Mouse (Mus musculus) CH12.LX (cell line): ENCODE results near the gene Pfn1. TPM values are rescaled to one million over a fixed set of nuclear protein-coding genes. Genes with fewer than 3 reads are reported as not detected.

Experiments used
- DNase-seq: peaks from one replicate; pipeline ENCODE4 v3.0.0-alpha.2; 2013; ENCODE audit errors: extremely low read depth
- H3K27ac ChIP-seq: 2 replicates; pipeline ENCODE4 v1.5.1; 2012; ENCODE audit warnings: low read depth, mild to moderate bottlenecking, control low read depth, moderate library complexity; ENCODE audit not compliant: insufficient read depth
- H3K27me3 ChIP-seq: replicated peaks from 2 replicates; pipeline ENCODE3; 2012; ENCODE audit warnings: inconsistent platforms
- H3K36me3 ChIP-seq, 2 experiments: replicated peaks in 1 of 2; 2 replicates each; pipeline versions ENCODE3 to v1.6.1; 2012; ENCODE audit warnings: inconsistent platforms in 1 of 2, low read length in 1 of 2, mild to moderate bottlenecking in 1 of 2, mixed read lengths in 1 of 2, moderate library complexity in 1 of 2; ENCODE audit not compliant: control insufficient read depth in 1 of 2, insufficient read depth in 1 of 2
- H3K4me1 ChIP-seq, 2 experiments: 2 replicates each; pipeline ENCODE4 v1.6.1; 2012; ENCODE audit warnings: inconsistent platforms in 1 of 2, moderate library complexity in 1 of 2; ENCODE audit not compliant: insufficient read depth in 2 of 2, control insufficient read depth in 1 of 2
- H3K4me2 ChIP-seq: 2 replicates; pipeline ENCODE4 v1.6.1; 2012; ENCODE audit warnings: low read depth, mild to moderate bottlenecking, control low read depth; ENCODE audit not compliant: poor library complexity, insufficient read depth, severe bottlenecking
- H3K4me3 ChIP-seq, 3 experiments: fragments of 150-350 bp in 1 of 3; sonication (generic) in 1 of 3; replicated peaks in 1 of 3; 2 replicates each; pipeline versions ENCODE3 to v1.5.1; 2011 to 2012; ENCODE audit warnings: low read depth in 2 of 3, low read length in 2 of 3, mild to moderate bottlenecking in 2 of 3, moderate library complexity in 2 of 3, control low read depth in 1 of 3, improper control_type of control experiment in 1 of 3, inconsistent platforms in 1 of 3, mixed read lengths in 1 of 3; ENCODE audit not compliant: poor library complexity in 1 of 3
- H3K79me2 ChIP-seq: replicated peaks from 2 replicates; pipeline ENCODE4 v1.6.1; 2012; ENCODE audit warnings: mild to moderate bottlenecking, moderate library complexity; ENCODE audit not compliant: control insufficient read depth, poor library complexity, insufficient read depth, severe bottlenecking; ENCODE audit errors: extremely low read depth
- H3K9ac ChIP-seq: 2 replicates; pipeline ENCODE4 v1.6.1; 2012; ENCODE audit warnings: low read depth, mild to moderate bottlenecking, control low read depth, moderate library complexity; ENCODE audit not compliant: insufficient read depth
- H3K9me3 ChIP-seq: replicated peaks from 2 replicates; pipeline ENCODE3; 2012; ENCODE audit warnings: low read length, inconsistent platforms, mixed read lengths
- CHD2 ChIP-seq: IDR thresholded peaks from 2 replicates; pipeline ENCODE4 v1.6.1; 2011; ENCODE audit warnings: low read length, improper control_type of control experiment
- CTCF ChIP-seq, 2 experiments: IDR thresholded peaks in 1 of 2; conservative IDR thresholded peaks in 1 of 2; 2 replicates each; pipeline ENCODE4 v1.5.1; 2011 to 2012; ENCODE audit warnings: low read depth in 2 of 2, low read length in 2 of 2, improper control_type of control experiment in 1 of 2, inconsistent platforms in 1 of 2, mild to moderate bottlenecking in 1 of 2, moderate library complexity in 1 of 2
- EP300 ChIP-seq: IDR thresholded peaks from 2 replicates; pipeline ENCODE4 v1.6.1; 2011; ENCODE audit warnings: low read length, improper control_type of control experiment
- ETS1 ChIP-seq: conservative IDR thresholded peaks from 2 replicates; pipeline ENCODE4 v1.6.1; 2012; ENCODE audit warnings: low read depth, mild to moderate bottlenecking, inconsistent platforms, low read length, improper control_type of control experiment, moderate library complexity
- HCFC1 ChIP-seq: IDR thresholded peaks from 2 replicates; pipeline ENCODE4 v1.6.1; 2012; ENCODE audit warnings: low read depth, mild to moderate bottlenecking, inconsistent platforms, low read length, improper control_type of control experiment
- IRF4 ChIP-seq: IDR thresholded peaks from 2 replicates; pipeline ENCODE4 v1.6.1; 2014; ENCODE audit warnings: low read depth, mild to moderate bottlenecking, inconsistent platforms, low read length, improper control_type of control experiment
- MXI1 ChIP-seq: IDR thresholded peaks from 2 replicates; pipeline ENCODE4 v1.6.1; 2011; ENCODE audit warnings: mild to moderate bottlenecking, low read depth, low read length, improper control_type of control experiment
- MYC ChIP-seq: IDR thresholded peaks from 2 replicates; pipeline ENCODE4 v1.6.1; 2011; ENCODE audit warnings: low read depth, mild to moderate bottlenecking, improper control_type of control experiment, low read length
- NELFE ChIP-seq: IDR thresholded peaks from 2 replicates; pipeline ENCODE4 v1.6.1; 2011; ENCODE audit warnings: low read depth, low read length, improper control_type of control experiment
- NRF1 ChIP-seq: IDR thresholded peaks from 2 replicates; pipeline ENCODE4 v1.6.1; 2014; ENCODE audit warnings: low read depth, mild to moderate bottlenecking, inconsistent platforms, low read length, improper control_type of control experiment, moderate library complexity
- POLR2A ChIP-seq: IDR thresholded peaks from 2 replicates; pipeline ENCODE4 v1.6.1; 2011; ENCODE audit warnings: low read depth, mild to moderate bottlenecking, improper control_type of control experiment, low read length
- POLR2AphosphoS2 ChIP-seq: IDR thresholded peaks from 2 replicates; pipeline ENCODE4 v1.6.1; 2011; ENCODE audit warnings: low read depth, low read length, improper control_type of control experiment
- RCOR1 ChIP-seq: conservative IDR thresholded peaks from 2 replicates; pipeline ENCODE4 v1.6.1; 2012; ENCODE audit warnings: low read depth, mild to moderate bottlenecking, inconsistent platforms, low read length, improper control_type of control experiment
- SMC3 ChIP-seq: IDR thresholded peaks from 2 replicates; pipeline ENCODE4 v1.6.1; 2011; ENCODE audit warnings: low read depth, low read length, improper control_type of control experiment
- USF1 ChIP-seq: IDR thresholded peaks from 2 replicates; pipeline ENCODE4 v1.6.1; 2014; ENCODE audit warnings: low read depth, mild to moderate bottlenecking, inconsistent platforms, low read length, improper control_type of control experiment
- ZKSCAN1 ChIP-seq: IDR thresholded peaks from 2 replicates; pipeline ENCODE4 v1.6.1; 2012; ENCODE audit warnings: low read depth, inconsistent platforms, low read length, improper control_type of control experiment, borderline replicate concordance
- ZMIZ1 ChIP-seq: IDR thresholded peaks from 2 replicates; pipeline ENCODE4 v1.6.1; 2012; ENCODE audit warnings: low read depth, mild to moderate bottlenecking, inconsistent platforms, low read length, improper control_type of control experiment
- ZNF384 ChIP-seq: IDR thresholded peaks from 2 replicates; pipeline ENCODE4 v1.6.1; 2012; ENCODE audit warnings: low read depth, low read length, improper control_type of control experiment, inconsistent platforms
- dilution Hi-C: fragments of 300-500 bp; cut with MboI; formaldehyde crosslinking; loops from 2 replicates; pipeline ENCODE4 v1.14.3; 2020; ENCODE audit warnings: low sequenced_read_pairs; ENCODE audit not compliant: extremely low pct_unique_long_range_greater_than_20kb, extremely low pct_ligation_motif_present
- in situ Hi-C: fragments of 300-500 bp; cut with MboI; formaldehyde crosslinking; loops from 3 replicates; pipeline ENCODE4 v1.14.3; 2019; ENCODE audit warnings: low sequenced_read_pairs, low pct_ligation_motif_present, low pct_unique_long_range_greater_than_20kb, mixed read lengths
- polyA plus RNA-seq: library from polyadenylated mRNA; unstranded; fragments of >175 nt; gene quantifications from 2 replicates; pipeline ENCODE4 v1.2.1, GENCODE M21; 2012; ENCODE audit warnings: low read depth; ENCODE audit not compliant: insufficient read length
- total RNA-seq, 2 experiments: library from RNA; depleted of rRNA; stranded (reverse); fragments of 300-350 nt in 1 of 2; fragments of >200 nt in 1 of 2; gene quantifications; 2 replicates each; pipeline ENCODE4 v1.2.3; 2012 to 2014

The Pfn1 gene
- total and polyA plus RNA-seq, 3 experiments, result 844 to 2,624 (median 1,045) TPM

DNA sequence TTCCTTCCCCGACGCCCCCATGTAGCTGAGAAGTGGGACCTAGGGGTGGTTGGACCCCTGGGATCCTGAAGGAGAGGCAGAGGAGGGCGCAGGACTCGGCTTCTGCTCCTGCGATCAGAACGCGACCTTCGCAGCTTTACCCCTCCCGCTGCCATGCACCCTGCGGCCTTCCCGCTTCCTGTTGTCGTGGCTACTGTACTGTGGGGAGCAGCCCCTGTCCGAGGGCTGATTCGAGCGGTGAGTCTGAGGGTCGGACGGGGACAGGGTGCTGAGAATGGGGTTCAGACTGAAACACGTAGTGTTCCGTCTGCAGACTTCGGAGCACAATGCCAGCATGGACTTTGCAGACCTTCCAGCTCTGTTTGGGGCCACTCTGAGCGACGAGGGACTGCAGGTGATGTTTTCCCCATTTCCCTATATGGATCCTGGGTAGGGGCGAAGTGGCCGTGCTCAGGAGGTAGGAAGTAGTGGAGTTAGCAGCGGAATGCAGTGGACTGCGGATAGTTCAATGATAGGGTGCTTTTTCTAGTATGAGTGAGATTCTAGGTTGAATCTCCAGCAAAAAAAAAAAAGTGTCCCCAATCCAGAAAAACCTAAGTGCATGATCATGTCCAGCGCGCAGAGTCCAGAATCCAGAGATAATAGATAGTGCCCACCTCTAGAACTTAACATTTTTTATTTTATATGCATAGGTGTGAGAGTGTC is 6.6 kb downstream of the Pfn1 start:
- dilution Hi-C loops (no loop called here), in situ Hi-C loops (no loop called here)
- peaks cover 47 to 74% of the 10 kb centered on the region in 2 experiments for H3K36me3 ChIP-seq
- DNase-seq, result no peak
- H3K4me2 ChIP-seq, result peak overlapping the region; percentile 95
- peak overlapping the region; percentile 74 for H3K27ac ChIP-seq
- H3K4me1 ChIP-seq, result peaks cover 25 to 56% of the 10 kb centered on the region in 2 experiments
- peak overlapping the region; percentile 66 to 89 (median 67) for H3K4me3 ChIP-seq
- peak overlapping the region; percentile 94 for H3K9ac ChIP-seq
- no peaks in the 10 kb centered on the region for H3K27me3 ChIP-seq
- TF ChIP-seq RCOR1, result no peak
- no peak for TF ChIP-seq HCFC1
- TF ChIP-seq ZMIZ1, result peak; percentile 67
- TF ChIP-seq NELFE, result 0 out of 2 replicates have a peak, but pooled peaks have one; percentile 10
- TF ChIP-seq MYC, result no peak
- peak; percentile 42; the same call in 1 of the 2 replicates for TF ChIP-seq MXI1
- TF ChIP-seq CHD2, result no peak
- no peak for TF ChIP-seq USF1
- no peak for TF ChIP-seq EP300
- no peak for TF ChIP-seq ZKSCAN1
- peak; percentile 56; the same call in 1 of the 2 replicates for TF ChIP-seq POLR2AphosphoS2
- TF ChIP-seq IRF4, result 0 out of 2 replicates have a peak, but pooled peaks have one; percentile 24
- peak; percentile 24; the same call in 1 of the 2 replicates for TF ChIP-seq NRF1
- 0 out of 2 replicates have a peak, but pooled peaks have one; percentile 7 for TF ChIP-seq SMC3
- TF ChIP-seq POLR2A, result no peak
- no peak for TF ChIP-seq CTCF (conservative IDR thresholded peaks at IDR 0.05 in 1 of 2, IDR thresholded peaks at IDR 0.05 in 1 of 2; ENCODE audit: low read depth in 2 of 2, low read length in 2 of 2)
- TF ChIP-seq ZNF384, result peak; percentile 9; the same call in 1 of the 2 replicates
- TF ChIP-seq ETS1, result no peak
- peaks cover 61% of the 10 kb centered on the region for H3K79me2 ChIP-seq
- H3K9me3 ChIP-seq, result no peaks in the 10 kb centered on the region
